9 mouse cellular contexts compared by ENCODE assay signal in genomic region chr1:69024858-69025257, GRCm38 (mm10).
DNase-seq lines count a peak whose midpoint lies in the region; ATAC-seq and TF ChIP-seq lines count a peak whose summit lies in the region.
"Had no signal": no experiment of that assay in that cellular context is flagged by ENCODE, and none has a peak within 500 bp of the region (broad histone marks: within the 10 kb centered on the region; RNA-seq: fewer than 3 reads in every experiment).

No protein-coding gene starts in this region.

- no peak overlapping the region for H3K4me2 ChIP-seq in hindbrain, embryonic 14.5 days (replicated peaks)

- no peak overlapping the region for H3K4me3 ChIP-seq in hindbrain, embryonic 14.5 days (replicated peaks; ENCODE audit: low read length)

- no peaks in the 10 kb centered on the region for H3K9me3 ChIP-seq in hindbrain, embryonic 14.5 days (ENCODE audit: control insufficient read depth, low read length)

- ATAC-seq in hindbrain, embryonic 14.5 days (ENCODE audit: low FRiP score), result peak; percentile 78; the same call in 1 of the 2 replicates
- no peak for ATAC-seq in megakaryocyte, adult 5-6 weeks (ENCODE audit: poor library complexity, severe bottlenecking)
- ATAC-seq: liver, postnatal 0 days had no signal

- H3K4me1 ChIP-seq in hindbrain, embryonic 14.5 days (replicated peaks; ENCODE audit: control insufficient read depth, insufficient read depth, low read length), result peaks cover 8% of the 10 kb centered on the region; the same call in 1 of the 2 replicates

- peak; percentile 73 for DNase-seq in brain, embryonic 14.5 days (ENCODE audit: low read depth)
- DNase-seq in embryo, embryonic 11 days, result peak; percentile 51
- DNase-seq in hindbrain, embryonic 14.5 days (ENCODE audit: low spot score), result no peak
- peak; percentile 6 to 29 for DNase-seq in kidney, postnatal 4 days
- DNase-seq in adrenal gland, adult 2 months, result no peak
- DNase-seq in thymus, postnatal 36 days, result no peak
- DNase-seq: gastrocnemius, postnatal 25 days; liver, postnatal 0 days had no signal

- no peak overlapping the region for H3K27ac ChIP-seq in hindbrain, embryonic 14.5 days

- H3K27me3 ChIP-seq in hindbrain, embryonic 14.5 days (ENCODE audit: control insufficient read depth, insufficient read depth, low read length), result no peaks in the 10 kb centered on the region

- TF ChIP-seq CTCF in brain, embryonic 14.5 days (IDR thresholded peaks at IDR 0.05; ENCODE audit: borderline replicate concordance, extremely low read depth, insufficient read depth, insufficient read length), result no peak

- WGBS in hindbrain, embryonic 14.5 days, result 15% methylated on average over 3 of the region's 3 CpGs

- no peaks in the 10 kb centered on the region for H3K36me3 ChIP-seq in hindbrain, embryonic 14.5 days (replicated peaks; ENCODE audit: control insufficient read depth, insufficient read depth)

- no peak for TF ChIP-seq POLR2A in brain, embryonic 14.5 days (IDR thresholded peaks at IDR 0.05; ENCODE audit: borderline replicate concordance, extremely low read depth, insufficient read depth, insufficient read length, poor library complexity, severe bottlenecking)

- H3K9ac ChIP-seq in hindbrain, embryonic 14.5 days, result no peak overlapping the region
- H3K9ac ChIP-seq: liver, postnatal 0 days had no signal

Comparison
In these comparisons a context has a peak if more than half of its experiments do, and no peak if none do; other contexts are left out.
1. DNase-seq: peak in brain, embryonic 14.5 days (single experiment), embryo, embryonic 11 days (single experiment) and kidney, postnatal 4 days (2 of 2); none in hindbrain, embryonic 14.5 days (single experiment), adrenal gland, adult 2 months (single experiment) and thymus, postnatal 36 days (0 of 2).